Mouse (Mus musculus) midbrain, embryonic 15.5 days (tissue): ENCODE data around the gene Abhd17b. TPM values are rescaled to one million over a fixed set of nuclear protein-coding genes. Genes with fewer than 3 reads are reported as not detected.
"Not testable (repeated sequence)": the region's sequence is repeated elsewhere in the genome, so short reads cannot be mapped to it uniquely, and the experiment has no call there.

Source experiments
- ATAC-seq: fragments of 200-750 bp; cut with Nextera tagmentation; replicated peaks from 2 replicates; pipeline ENCODE4 v1.8.0; 2017; ENCODE audit warnings: moderate TSS enrichment
- H3K27ac ChIP-seq: fragments of 300-500 bp; sonication (generic); 2 replicates; pipeline ENCODE4 v1.5.1; 2015; ENCODE audit warnings: mild to moderate bottlenecking, inconsistent platforms
- H3K27me3 ChIP-seq: fragments of 300-500 bp; sonication (generic); replicated peaks from 2 replicates; pipeline ENCODE4 v1.6.1; 2015; ENCODE audit warnings: inconsistent platforms
- H3K36me3 ChIP-seq: fragments of 300-500 bp; sonication (generic); replicated peaks from 2 replicates; pipeline ENCODE4 v1.6.1; 2015; ENCODE audit warnings: inconsistent platforms
- H3K4me1 ChIP-seq: fragments of 300-500 bp; sonication (generic); 2 replicates; pipeline ENCODE4 v1.6.1; 2015; ENCODE audit warnings: inconsistent platforms
- H3K4me2 ChIP-seq: fragments of 300-500 bp; sonication (generic); 2 replicates; pipeline ENCODE4 v1.6.1; 2015; ENCODE audit warnings: inconsistent platforms, mild to moderate bottlenecking, moderate library complexity
- H3K4me3 ChIP-seq: fragments of 300-500 bp; sonication (generic); 2 replicates; pipeline ENCODE4 v1.5.1; 2015; ENCODE audit warnings: mild to moderate bottlenecking, inconsistent platforms
- H3K9ac ChIP-seq: fragments of 300-500 bp; sonication (generic); 2 replicates; pipeline ENCODE4 v1.6.1; 2015; ENCODE audit warnings: mild to moderate bottlenecking, inconsistent platforms
- H3K9me3 ChIP-seq: fragments of 300-500 bp; sonication (generic); 2 replicates; pipeline ENCODE4 v1.6.1; 2016; ENCODE audit warnings: inconsistent platforms
- WGBS: fragments of 180-500 bp; shearing (Covaris S2); methylation state at CpG from one replicate; pipeline ENCODE4 v1.1.7; 2015; ENCODE audit warnings: mixed read lengths; 5-methylcytosine and 5-hydroxymethylcytosine counted together
- polyA plus RNA-seq: library from polyadenylated mRNA; unstranded; fragments of >200 nt; fragmentation: Nextera tagmentation; extraction: Ambion mirVana; gene quantifications from 2 replicates; pipeline ENCODE4 v1.2.1, GENCODE M21; 2015

Gene Abhd17b
- polyA plus RNA-seq, 1 experiment from 2014 or later: 36.9 TPM

DNA sequence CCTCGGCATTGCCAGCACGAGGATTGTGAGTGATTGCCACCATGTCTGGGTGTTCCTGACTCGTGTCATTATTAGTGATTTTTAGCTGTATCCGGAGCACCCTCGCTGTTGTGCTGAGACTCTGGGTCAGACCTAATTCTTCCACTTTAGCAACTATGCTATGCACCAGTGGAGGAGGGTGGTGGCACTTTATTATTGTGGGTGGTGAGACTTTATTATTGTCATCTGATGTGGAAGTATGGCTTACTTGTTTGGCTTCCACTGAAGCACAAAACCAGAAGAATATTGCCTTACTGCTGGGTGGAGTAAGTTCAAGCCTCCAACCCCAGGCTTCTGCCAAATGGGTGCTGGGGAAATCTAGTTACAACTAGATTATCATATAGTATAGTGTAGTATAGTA lies 68.0 kb downstream of the Abhd17b start:
- Histone ChIP-seq H3K4me2 (no peak overlapping the region), H3K27ac (no peak overlapping the region), H3K36me3 (no peaks in the 10 kb centered on the region), H3K9me3 (no peaks in the 10 kb centered on the region), H3K4me1 (peaks cover 7% of the 10 kb centered on the region), H3K9ac (no peak overlapping the region), H3K4me3 (no peak overlapping the region), H3K27me3 (no peaks in the 10 kb centered on the region)
- 96% methylated on average over 5 of the region's 5 CpGs for WGBS
- no peak for ATAC-seq

DNA sequence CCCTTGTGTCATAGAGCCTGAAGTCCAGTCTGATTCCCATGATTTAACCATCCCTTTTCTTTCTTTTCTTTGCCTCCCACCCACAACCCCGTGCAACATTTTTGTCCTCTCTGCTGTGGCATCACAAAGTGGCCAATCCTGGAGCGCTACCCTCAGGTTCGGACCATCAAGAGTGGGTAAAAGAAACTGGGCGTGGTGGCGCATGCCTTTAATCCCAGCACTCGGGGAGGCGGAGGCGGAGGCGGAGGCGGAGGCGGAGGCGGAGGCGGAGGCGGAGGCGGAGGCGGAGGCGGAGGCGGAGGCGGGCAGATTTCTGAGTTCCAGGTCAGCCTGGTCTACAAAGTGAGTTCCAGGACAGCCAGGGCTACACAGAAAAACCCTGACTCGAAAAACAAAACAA lies 70.3 kb downstream of the Abhd17b start:
- H3K4me2 ChIP-seq, H3K4me1 ChIP-seq, H3K9me3 ChIP-seq, H3K4me3 ChIP-seq, H3K9ac ChIP-seq, H3K36me3 ChIP-seq, H3K27me3 ChIP-seq: not testable (repeated sequence)
- ATAC-seq: peak; percentile 8; the same call in 1 of the 2 replicates
- WGBS: 90% methylated on average over 20 of the region's 20 CpGs
- H3K27ac ChIP-seq: 0 out of 2 replicates have a peak overlapping the region, but pooled peaks have one; percentile 66

DNA sequence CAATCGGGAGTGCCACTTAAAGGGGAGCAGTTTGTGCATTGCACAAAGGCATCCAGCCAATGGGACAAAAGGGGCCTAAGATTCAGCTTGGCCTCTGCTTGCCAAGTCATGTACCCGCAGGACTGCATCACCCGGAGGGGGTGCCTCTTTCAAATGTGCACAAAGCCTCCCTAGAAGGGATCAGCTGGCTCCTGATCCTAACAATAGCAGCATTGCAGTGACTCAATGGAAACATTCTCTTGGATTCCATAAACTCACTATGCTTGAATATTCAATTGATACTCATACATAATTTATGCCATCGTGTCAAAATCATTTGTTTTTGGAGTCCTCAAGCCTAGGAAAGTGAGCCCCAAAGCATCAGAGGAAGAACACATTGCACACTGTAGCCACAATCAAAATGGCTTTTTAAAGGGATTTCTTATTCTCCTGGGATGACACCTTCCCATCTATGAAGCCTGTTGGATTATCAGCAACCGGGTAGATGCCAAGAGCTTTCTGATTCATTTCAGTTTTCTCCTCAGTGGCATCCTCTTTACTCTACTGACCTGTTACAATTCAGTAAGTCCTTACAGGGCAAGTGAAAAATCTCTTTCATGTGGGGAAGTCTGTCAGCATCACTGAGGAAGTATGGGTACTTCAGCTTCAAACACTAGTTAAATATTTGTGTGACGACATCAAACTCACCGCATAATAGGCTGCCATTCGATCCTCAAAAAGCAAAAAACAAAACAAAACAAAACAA lies 71.1 kb downstream of the Abhd17b start:
- Histone ChIP-seq H3K4me2 (no peak overlapping the region), H3K36me3 (no peaks in the 10 kb centered on the region), H3K4me1 (peaks cover 7% of the 10 kb centered on the region), H3K27me3 (no peaks in the 10 kb centered on the region), H3K27ac (peak overlapping the region; percentile 66), H3K9ac (no peak overlapping the region), H3K4me3 (no peak overlapping the region), H3K9me3 (no peaks in the 10 kb centered on the region)
- peak; percentile 94 for ATAC-seq
- 21% methylated on average over 8 of the region's 8 CpGs for WGBS

DNA sequence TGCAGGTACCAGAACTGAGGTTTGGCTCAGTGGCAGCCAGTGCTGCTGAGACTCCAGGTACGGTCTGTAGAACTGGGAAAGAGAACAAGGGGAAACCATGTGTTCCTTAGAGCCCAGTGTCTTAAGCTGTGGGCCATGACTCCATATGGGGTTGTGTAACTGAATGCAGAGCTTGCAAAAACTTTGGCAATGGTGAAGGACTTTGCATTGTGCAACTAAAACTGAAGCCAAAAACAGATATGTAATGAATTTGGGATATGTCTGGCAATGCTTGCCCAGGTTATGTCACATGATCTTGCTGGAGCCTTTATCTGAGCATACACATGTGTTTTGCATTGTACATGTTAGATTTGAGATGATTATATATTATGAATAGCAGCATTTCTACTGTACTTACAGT lies 72.2 kb downstream of the Abhd17b start:
- Histone ChIP-seq H3K4me1 (peaks cover 7% of the 10 kb centered on the region), H3K4me2 (no peak overlapping the region), H3K9me3 (no peaks in the 10 kb centered on the region), H3K27me3 (no peaks in the 10 kb centered on the region), H3K9ac (no peak overlapping the region), H3K27ac (no peak overlapping the region), H3K36me3 (no peaks in the 10 kb centered on the region), H3K4me3 (no peak overlapping the region)
- 86% methylated on average over 1 of the region's 1 CpGs for WGBS
- no peak for ATAC-seq

DNA sequence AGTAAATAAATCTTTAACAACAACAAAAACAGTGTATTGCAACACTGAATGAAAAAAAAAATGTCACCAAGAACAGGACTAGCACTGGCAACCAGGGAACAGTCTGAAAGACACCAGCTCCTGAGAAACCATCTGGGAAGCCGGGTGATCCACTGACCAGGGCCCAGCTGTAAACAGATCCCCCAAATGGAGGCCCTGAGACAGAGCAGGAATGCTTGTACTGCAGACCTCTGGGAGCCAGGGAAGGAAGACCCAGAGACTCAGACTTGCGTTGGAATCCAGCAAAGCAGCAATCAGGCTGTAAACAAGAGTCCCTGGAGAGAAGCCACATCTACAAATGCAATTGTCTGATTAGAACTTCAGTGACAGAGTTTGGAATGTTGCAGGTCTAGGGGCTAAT lies 74.1 kb downstream of the Abhd17b start:
- peaks cover 7% of the 10 kb centered on the region for H3K4me1 ChIP-seq
- ATAC-seq: no peak
- no peak overlapping the region for H3K9ac ChIP-seq
- no peak overlapping the region for H3K4me3 ChIP-seq
- no peaks in the 10 kb centered on the region for H3K9me3 ChIP-seq
- H3K27me3 ChIP-seq: no peaks in the 10 kb centered on the region
- no peaks in the 10 kb centered on the region for H3K36me3 ChIP-seq
- H3K27ac ChIP-seq: no peak overlapping the region
- H3K4me2 ChIP-seq: no peak overlapping the region
- 64% methylated on average over 2 of the region's 2 CpGs for WGBS

DNA sequence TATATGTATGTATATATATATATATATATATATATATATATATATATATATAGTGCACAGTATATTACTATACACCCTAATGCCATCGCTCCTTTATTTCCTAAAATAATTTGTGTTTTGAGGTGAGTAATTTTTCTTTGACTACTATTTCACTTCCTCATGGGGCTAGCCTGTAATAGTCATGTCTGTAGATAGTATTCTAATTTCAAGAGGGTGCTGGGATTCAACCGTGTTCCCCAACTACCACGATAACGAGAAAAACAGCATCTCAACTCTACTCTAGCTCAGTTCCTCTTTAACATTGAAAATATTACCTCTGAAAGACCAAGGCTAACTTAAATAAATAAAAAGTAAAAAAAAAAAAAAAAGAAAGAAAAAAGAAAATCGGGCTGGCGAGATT lies 75.4 kb downstream of the Abhd17b start:
- ATAC-seq: no peak
- Histone ChIP-seq H3K27me3 (no peaks in the 10 kb centered on the region), H3K36me3 (no peaks in the 10 kb centered on the region), H3K4me3 (no peak overlapping the region), H3K9me3 (no peaks in the 10 kb centered on the region), H3K4me1 (peaks cover 7% of the 10 kb centered on the region), H3K4me2 (no peak overlapping the region), H3K9ac (no peak overlapping the region), H3K27ac (no peak overlapping the region)
- 97% methylated on average over 6 of the region's 6 CpGs for WGBS

DNA sequence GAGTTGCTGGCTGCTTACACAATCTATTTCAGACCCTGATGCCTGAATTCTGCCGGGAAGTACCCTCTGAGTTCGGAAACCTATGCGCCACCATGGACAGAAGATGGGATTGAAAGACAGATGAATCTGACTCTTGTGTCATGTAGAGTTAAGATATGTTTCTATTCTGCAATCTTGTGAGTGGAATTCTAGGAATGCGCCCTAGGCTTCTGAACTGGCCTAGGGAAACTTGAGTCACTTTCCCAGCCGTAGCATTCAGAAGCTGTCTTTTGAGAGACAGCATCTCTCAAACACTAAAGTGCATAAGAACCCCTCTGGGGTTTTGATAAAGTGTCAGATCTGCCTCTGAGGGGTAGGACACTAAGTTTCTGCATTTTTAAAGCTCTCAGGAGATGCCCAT lies 78.9 kb downstream of the Abhd17b start:
- H3K4me1 ChIP-seq: no peaks in the 10 kb centered on the region
- no peak overlapping the region for H3K4me3 ChIP-seq
- no peaks in the 10 kb centered on the region for H3K27me3 ChIP-seq
- H3K36me3 ChIP-seq: no peaks in the 10 kb centered on the region
- no peak overlapping the region for H3K9ac ChIP-seq
- WGBS: 92% methylated on average over 5 of the region's 5 CpGs
- H3K4me2 ChIP-seq: no peak overlapping the region
- H3K27ac ChIP-seq: no peak overlapping the region
- ATAC-seq: no peak
- no peaks in the 10 kb centered on the region for H3K9me3 ChIP-seq

DNA sequence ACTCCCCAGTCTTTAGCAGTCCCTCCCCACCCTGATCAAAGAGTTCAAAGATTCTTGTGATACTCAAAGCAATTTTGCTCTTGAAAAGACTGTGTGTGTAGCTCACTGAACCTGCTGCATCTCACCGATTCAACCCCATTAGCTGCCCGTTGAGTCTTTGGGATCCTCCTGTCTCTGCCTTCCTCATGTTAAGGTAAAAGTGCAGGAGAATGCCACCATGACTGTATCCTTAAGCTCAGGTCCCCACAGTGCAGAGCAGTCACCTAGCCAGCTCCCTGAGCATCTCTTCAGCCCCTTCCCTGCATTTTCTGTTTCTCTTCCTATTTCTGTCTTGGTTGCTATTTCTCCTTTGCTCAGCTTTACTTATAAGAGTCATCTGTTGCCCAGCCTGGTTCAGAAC lies 80.2 kb downstream of the Abhd17b start:
- WGBS: 89% methylated on average over 2 of the region's 2 CpGs
- Histone ChIP-seq H3K27ac (no peak overlapping the region), H3K27me3 (no peaks in the 10 kb centered on the region), H3K9ac (no peak overlapping the region), H3K4me3 (no peak overlapping the region), H3K9me3 (no peaks in the 10 kb centered on the region), H3K4me2 (no peak overlapping the region), H3K36me3 (no peaks in the 10 kb centered on the region), H3K4me1 (0 out of 2 replicates have a peak, but pooled peaks cover 2% of the 10 kb centered on the region)
- ATAC-seq: no peak

DNA sequence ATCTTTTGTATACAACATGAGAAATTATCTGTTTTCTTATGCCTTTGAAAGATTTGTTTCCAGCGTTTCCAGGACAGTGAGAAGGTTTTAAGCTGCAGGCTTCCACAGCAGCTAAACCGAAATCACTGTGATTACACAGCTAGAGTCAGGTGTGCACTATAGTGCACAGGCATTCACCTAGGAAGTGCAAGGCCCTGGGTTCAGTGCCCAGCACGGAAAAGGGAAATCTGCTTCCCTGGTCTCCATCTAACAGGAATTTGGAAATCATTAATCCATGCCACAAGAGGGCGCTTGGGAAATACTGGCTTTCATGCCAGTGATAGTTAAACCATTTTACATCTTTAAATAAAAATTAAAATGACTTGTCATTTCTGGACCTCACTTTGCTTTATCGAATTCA lies 81.1 kb downstream of the Abhd17b start:
- H3K9ac ChIP-seq: no peak overlapping the region
- H3K27ac ChIP-seq: no peak overlapping the region

More for the DNA sequence above, 81.1 kb downstream of the Abhd17b start:
- ATAC-seq: peak; percentile 61; the same call in 1 of the 2 replicates
- no peaks in the 10 kb centered on the region for H3K9me3 ChIP-seq
- H3K36me3 ChIP-seq: no peaks in the 10 kb centered on the region
- H3K4me1 ChIP-seq: 0 out of 2 replicates have a peak, but pooled peaks cover 2% of the 10 kb centered on the region
- H3K4me2 ChIP-seq: no peak overlapping the region
- 38% methylated on average over 5 of the region's 5 CpGs for WGBS
- H3K4me3 ChIP-seq: no peak overlapping the region
- no peaks in the 10 kb centered on the region for H3K27me3 ChIP-seq

Other genes starting within 250 kb of the Abhd17b start
- gene Gda, start 179.7 kb upstream of the Abhd17b start, polyA plus RNA-seq: 0.50 and 0.77 TPM in 2 replicates
- gene 1110059E24Rik, start 209 bp upstream of the Abhd17b start, polyA plus RNA-seq: 60.7 and 61.4 TPM in 2 replicates
- 39.9 and 41.6 TPM in 2 replicates for gene Cemip2, start 125.2 kb downstream of the Abhd17b start, polyA plus RNA-seq